Mouse (Mus musculus) spleen, postnatal 4 days (tissue): ENCODE data around the gene Hspg2.
"Not testable (repeated sequence)": the region's sequence is repeated elsewhere in the genome, so short reads cannot be mapped to it uniquely, and the experiment has no call there.

Source experiments
- DNase-seq, 2 experiments: peaks; one replicate each; pipeline ENCODE4 v3.0.0; 2022; ENCODE audit warnings: low spot score in 2 of 2

The Hspg2 gene

DNA sequence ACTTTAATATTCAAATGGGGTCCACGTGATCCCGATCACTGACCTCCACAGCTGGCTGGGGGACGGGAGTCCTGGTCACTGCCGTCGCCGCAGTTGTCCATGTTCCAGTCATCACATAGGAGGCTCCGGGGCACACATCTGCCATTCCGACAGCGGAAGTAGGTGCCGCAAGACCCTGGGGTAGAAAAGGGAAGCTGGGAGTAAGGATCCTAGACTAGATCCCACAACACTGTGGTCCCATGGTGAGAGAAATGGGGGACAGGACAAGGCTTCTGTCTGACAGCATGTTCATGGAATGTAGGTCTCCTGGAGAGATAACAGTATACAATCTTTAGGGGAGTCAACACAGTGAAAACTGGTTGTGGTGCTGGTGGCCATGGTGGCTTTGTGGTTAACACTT lies 105.9 kb downstream of the Hspg2 start, which contains the start of gene Ldlrad2:
Gene Ldlrad2, minus strand, starts transcription at position 101 of the 400 bp plus-strand sequence.
- DNase-seq, result peak in 1 of 2 experiments; percentile 55

DNA sequence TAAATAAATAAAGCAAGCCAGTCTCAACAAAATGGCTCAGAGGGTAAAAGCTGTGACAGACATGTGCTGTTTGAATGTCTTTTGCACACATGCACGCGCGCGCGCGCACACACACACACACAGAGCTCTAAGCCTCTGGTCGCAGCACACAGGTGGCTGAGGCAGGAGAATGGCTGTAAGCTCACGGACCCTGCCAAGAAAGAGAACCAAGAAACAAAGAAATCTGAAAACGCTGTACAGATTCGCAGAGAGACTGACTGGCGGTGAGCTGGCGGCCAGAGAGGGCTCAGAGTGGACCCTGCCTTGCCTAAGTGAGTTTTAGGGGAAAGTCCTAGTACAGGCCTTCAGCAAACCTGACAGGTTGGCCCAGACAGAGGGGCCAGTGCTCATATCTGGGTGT lies 108.9 kb downstream of the Hspg2 start:
- no peak for DNase-seq

DNA sequence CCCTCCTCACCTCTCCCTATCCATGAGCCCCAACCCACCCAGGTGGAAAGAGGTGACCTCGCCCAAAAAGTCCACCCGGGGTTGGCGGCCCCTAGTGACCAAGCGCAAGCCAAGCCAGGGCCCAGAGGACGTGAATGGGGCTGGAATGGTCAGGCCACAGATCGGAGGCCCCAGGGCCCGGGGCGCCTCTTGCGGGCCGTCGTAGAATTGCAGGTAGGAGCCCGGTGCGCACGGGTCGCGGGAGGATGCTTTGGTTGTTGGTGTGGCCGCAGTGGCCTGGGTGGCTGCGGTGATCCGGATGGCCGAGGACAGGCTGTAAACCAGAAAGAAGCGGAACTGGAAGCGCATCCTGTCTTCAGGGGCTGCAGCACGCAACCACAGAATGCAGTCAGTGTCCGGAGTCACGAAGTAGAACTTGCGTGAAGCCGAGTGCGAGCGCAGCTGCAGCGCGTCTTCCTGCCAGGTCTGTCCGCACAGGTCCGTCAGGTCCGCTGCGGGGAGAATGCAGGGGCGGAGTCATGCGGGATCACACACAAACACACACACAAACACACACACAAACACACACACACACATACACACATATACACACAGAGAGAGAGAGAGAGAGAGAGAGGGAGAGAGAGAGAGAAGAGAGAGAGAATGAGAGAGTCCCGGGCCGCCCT lies 109.7 kb downstream of the Hspg2 start:
- DNase-seq, result peak; percentile 43 to 80

DNA sequence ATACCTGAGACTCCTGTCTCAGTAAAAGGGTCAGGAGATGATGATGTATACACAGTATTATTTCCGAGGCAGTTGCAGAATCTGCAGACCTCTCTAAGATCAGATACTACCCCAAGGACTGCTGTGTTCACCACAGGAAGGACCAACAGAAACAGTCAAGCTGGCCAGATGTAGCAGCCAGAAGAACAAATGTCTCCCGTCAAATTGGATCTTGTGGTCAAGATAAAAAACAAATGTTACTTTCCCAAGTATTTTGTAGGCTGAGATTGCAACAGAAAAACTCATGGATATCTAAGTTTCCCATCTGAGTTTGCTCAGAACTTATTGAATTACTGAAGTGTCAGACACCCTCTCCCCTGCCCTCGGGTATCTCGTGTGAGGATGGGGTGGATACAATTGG lies 111.2 kb downstream of the Hspg2 start:
- DNase-seq, result no peak

DNA sequence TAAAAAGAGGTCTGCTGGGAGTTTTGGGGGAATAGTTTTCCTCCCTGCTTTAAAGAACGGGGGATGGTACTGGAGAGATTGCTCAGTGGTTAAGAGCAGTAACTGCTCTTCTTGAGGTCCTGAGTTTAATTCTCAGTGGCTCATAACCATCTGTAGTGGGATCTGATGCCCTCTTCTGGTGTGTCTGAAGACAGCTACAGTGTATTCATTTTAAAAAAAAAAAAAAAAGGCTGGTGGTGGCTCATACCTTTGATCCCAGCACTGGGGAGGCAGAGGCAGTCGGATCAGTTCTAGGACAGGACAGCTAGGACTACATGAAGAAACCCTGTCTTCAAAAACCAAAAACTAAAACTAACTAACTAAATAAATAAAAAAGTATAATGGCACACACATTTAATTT lies 111.7 kb downstream of the Hspg2 start:
- DNase-seq, result no peak

DNA sequence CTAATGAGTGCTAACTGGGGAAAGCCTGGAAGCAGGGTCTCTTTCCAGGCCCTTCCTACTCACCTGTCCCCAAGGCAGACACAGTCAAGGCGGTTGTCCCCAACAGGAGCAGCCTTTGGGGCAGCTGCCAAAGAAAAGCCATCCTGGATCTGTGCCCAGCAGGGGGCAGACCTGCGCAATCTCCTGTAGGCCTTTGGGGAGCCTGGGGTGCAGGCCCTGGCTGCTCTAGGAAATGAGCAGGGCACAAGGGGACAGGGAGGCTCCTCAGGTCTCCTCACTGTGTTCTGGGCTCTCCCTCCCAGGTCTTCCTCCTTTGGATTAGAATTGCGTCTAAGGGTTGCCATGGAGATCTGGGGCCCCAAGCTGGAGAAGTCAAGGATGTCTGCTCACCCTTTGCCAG lies 113.2 kb downstream of the Hspg2 start:
- peak; percentile 38 to 80 for DNase-seq

DNA sequence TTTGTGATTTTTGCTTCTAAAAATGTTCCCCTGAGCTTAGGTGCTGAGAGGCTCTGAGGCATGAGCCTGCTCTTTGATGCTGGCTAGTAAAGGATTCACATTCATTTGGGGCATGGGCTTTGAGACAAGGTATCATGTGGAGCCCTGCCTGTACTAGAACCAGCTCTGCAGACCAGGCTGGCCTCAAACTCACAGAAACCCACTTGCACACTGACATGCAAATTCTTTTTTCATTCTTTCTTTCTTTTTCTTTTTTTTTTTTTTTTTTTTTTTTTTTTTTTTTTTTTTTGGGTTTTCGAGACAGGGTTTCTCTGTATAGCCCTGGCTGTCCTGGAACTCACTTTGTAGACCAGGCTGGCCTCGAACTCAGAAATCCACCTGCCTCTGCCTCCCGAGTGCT lies 120.5 kb downstream of the Hspg2 start:
- DNase-seq, result not testable (repeated sequence)

DNA sequence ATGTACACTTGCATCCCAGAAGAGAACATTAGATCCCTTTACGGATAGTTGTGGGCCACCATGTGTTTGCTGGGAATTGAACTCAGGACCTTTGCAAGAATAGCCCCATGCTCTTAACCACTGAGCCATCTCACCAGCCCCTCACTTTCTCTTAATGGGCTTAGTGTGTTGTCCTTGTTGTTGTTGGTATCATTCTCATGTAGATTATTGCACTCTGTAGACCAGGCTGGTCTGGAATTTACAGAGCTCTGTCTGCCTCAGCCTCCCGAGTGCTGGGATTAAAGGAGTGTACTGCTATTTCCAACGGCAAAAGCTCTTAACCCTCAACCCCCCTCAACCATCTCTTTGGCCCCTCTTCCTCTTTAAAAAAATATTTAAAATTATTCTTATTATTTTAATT lies 121.0 kb downstream of the Hspg2 start:
- no peak for DNase-seq

DNA sequence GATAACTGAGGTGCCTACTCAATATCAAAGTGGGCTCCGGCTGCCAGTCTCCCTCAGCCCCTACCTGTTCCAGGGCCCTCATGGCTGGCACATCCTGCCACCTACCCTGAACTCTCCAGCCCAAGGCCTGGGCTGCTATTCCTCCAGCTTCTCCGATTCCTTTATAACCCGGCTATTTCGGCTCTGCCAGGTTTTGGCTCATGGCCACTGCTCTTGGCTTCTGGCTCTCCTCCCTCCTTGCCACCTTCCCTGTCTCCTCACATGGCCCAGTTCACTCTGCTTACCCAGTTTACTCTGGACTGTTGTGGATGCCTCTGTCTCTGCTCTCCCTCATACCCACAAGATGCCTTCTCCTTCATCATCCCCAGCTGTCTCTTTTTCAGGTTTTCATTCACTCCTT lies 122.4 kb downstream of the Hspg2 start:
- no peak for DNase-seq

DNA sequence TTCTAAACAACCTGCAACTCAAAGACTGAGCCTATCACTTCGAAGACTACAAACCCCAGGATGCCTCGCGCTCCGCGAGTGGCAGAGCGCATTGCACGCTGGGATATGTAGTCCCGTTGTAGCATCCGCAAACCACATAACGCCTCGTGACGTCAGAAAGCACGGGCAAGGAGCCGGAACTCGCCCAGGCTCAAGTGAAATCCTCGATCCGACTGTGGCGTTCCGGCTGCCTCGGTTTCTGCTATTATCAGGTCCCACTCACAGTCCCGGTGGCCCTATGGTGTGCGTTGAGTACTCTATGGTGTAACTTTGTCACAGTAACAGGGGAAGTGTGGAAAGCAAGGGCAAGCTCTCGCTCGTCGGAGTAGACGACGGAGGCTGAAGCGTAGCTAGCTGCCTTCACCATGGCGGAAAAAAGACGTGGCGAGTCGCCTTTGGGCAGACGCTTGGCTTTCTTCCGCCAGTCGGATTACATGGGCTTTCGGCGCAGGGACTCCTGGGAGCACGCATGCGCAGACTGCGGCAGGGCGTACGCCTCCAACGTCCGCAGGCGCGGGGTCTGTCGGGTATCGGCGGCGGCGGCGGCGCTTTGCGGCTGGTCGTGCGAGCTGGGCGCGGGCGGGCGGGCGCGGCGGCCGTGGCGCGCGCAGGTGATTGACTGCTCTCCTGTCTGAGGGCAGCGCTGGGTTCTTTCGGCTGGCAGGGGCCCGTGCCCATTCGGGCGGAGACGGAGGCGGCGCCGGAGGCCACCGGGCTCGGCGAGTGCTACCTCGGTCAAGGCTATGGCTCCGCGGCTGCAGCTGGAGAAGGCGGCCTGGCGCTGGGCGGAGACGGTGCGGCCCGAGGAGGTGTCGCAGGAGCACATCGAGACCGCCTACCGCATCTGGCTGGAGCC lies 125.3 kb downstream of the Hspg2 start, which contains the start of gene Usp48:
Gene Usp48, plus strand, starts transcription at position 155 of the 895 bp plus-strand sequence.
- DNase-seq, result peak; percentile 99 to 100

DNA sequence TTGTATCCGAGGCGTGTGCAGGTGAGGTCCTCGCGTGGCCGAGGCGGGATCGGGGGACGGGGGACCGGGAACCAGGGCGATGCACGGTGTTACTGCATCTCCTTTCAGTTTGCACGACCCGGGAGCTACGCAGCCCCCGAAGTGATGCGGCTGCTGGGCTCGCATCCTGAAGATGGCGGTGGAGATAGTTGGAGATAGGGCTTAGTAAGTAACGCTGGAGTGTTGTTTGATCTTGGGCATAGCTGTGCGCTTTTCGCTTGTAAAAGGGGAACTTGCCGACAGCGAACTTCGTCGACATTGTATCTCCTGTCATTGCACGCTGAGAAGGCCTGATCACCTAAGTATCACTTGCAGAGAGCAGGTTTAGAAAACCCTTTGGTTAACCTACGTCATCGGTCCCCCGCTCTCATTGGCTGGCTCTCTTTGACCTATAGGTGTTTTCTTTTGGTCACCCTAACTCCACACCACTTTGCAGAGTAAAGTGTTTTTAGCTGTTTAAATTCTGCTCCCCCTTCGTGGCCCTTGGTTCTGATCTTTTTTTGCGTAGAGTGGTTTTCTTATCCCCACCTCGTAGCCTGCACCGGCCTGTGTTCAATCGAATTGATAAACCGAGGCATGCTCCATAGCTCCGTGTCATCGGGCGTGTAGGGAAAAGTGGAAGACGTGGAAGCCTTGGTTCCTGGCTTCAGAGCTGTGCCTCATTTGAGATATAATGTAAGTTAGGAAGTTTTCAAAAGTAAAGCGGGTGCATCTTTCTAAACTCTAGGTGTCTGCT lies 126.1 kb downstream of the Hspg2 start:
- peak in 1 of 2 experiments; percentile 58 for DNase-seq

DNA sequence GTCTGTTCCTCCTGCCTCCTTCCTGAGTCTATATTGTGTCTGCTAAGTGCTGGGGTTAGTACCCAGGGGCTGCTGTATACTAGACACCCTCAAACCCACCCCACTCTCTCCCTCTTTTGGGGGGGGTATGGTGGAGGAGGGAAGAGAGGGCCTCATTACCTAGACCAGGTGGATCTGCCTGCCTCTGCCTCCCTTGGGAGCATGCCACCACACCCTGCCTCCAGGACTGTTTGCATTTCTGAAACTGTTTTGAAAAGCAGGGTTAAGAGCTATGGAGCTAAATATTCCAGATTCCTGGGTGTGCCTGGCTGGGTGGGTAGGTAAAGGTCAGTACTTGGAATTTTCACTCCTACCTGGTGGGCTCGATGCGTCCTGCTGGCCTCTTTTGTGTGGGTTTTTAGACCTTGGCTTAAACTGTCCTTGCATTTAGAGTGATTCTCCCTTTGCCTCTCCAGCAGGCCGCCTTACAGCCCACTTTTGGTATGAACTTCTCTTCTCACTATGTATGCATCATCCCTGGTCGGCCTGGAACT lies 128.6 kb downstream of the Hspg2 start:
- DNase-seq, result no peak

DNA sequence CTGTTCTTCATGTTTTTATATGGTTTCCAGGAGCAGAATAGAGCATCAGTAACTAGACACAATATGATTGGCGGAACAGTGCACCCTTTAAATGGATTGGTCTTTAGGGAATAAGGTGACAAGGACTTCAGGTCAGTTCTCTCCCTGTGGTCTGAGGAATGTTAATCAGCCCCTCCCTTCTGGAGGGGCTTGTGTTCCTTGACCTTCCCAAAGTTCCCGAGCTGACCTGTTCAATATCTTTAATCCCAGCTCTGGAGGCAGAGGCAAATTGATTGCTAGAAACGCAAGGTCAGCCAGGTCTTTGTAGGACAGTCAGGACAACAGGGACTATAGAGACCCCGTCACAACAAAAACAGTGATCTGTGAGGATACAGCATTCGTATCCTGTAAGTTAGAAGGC lies 130.0 kb downstream of the Hspg2 start:
- DNase-seq, result no peak

DNA sequence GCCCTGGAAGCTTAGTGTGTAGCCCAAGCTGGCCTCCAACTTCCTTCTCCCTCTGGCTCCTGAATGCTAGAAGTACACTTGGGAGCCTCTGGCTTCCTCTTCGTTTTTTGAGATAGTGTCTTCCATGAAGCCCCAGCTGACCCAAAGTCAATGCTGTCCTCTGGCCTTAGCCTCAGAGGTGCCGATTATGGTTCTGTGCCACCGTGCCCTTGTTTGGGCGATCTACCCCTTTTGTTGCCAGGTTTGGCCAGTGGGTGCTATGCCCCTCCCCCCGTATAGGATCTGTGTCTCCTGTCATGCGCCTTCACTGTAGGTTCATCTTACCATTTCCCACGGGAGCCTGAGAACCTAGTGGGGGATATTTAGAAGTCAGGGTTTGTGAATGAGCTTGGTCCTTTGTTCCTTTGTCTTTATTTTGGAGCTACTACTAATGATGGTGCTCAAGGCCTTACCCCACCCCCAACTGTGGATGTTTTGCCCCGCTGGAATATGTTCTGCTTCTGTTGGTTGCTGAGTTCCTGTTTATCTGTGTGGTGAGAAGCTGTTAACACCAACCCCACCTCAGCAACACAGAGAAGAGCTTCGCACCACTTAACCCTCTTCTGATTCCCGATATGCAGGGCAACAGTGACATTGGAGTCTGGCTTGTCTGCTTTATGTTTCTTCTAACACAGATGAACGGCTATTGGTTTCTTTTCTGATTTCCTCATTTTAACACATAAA lies 135.0 kb downstream of the Hspg2 start:
- DNase-seq, result no peak

DNA sequence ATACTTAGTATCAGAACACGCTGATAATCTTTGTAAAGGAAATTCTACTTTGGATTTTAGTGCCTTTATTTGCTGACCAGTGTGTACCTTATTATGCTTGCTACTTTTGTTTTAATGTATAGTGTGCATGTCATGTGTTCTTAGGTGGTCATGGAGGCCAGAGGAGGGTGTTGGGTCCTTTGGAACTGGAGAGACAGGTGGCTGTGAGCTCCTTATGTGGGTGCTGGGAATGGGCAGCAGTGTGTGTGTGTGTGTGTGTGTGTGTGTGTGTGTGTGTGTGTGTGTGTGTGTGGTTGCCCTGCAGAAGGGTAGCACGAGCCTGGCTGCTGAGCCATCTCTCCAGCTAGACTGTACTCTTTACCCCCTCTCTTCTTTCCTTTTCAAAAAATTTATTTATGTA lies 138.5 kb downstream of the Hspg2 start:
- DNase-seq, result no peak

DNA sequence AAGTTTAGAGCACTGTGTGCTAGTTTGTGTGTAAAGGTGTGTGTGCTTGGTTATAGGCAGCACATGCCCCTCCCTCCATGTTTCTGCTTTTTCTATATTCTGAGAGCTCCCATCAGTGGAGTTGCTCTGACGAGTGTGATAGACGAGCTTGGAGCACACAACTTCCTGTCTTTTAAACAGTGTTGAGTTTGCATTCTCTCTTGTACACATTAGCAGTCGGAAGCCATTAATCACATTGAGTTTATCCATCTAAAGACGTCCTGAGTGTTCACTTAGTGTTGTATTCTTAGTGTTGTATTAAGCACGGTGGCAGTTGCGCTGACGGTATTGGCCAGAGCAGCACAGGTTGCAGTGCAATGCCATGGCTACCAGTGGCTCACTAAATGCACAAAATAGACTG lies 140.7 kb downstream of the Hspg2 start:
- DNase-seq, result no peak

DNA sequence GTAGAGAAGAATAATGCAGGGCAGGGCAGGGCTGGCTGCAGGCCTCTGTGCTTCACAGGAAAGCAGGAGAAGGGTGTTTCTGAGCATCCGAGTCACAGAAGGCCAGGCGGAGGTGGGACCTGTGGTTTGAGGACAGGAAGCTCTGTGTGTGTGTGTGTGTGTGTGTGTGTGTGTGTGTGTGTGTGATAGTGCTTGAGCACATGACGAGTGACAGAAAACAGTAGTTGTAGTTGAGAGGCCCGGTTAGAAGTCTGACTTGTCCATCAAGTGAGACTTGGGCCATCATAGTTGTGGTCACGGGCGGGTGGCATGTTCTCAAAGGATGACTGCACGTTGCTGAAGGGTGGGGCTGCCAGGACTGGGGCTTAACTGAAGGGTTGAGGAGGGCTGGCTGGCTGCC lies 141.1 kb downstream of the Hspg2 start:
- peak in 1 of 2 experiments; percentile 19 for DNase-seq

DNA sequence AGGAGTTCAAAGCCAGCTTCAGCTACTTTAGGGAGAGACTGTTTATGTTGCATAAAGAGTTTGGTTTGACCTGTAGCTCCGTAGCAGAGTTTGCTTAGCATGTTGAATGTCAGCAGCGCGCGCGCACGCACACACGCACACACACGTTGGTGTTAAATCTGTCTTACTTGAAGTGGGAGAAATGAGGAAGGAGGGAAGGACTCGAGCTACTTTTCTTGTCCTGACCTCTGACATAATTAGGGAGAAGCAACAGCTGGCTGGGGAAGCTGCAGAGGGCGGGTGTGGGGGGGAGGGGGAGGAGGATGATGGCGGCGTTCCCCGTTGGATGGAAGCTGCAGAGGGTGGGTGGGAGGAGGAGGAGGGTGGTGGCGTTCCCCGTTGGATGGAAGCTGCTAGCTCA lies 141.7 kb downstream of the Hspg2 start:
- no peak for DNase-seq
